Mouse (Mus musculus) ES-E14 (cell line): ENCODE measurements around the gene Mast2. TPM values are rescaled to one million over a fixed set of nuclear protein-coding genes. Genes with fewer than 3 reads are reported as not detected.

Experiments
- DNase-seq: peaks from one replicate; pipeline ENCODE4 v3.0.0-alpha.2; 2013; ENCODE audit warnings: low read depth, low spot score
- H3K27ac ChIP-seq: 2 replicates; pipeline ENCODE4 v1.5.1; 2012; ENCODE audit warnings: low read depth, mild to moderate bottlenecking, low read length, moderate library complexity, mixed read lengths; ENCODE audit not compliant: poor library complexity, insufficient read depth, severe bottlenecking
- H3K36me3 ChIP-seq: 2 replicates; pipeline ENCODE4 v1.6.1; 2012; ENCODE audit warnings: mild to moderate bottlenecking, low read length, moderate library complexity, mixed read lengths; ENCODE audit not compliant: control insufficient read depth, poor library complexity, insufficient read depth, severe bottlenecking
- H3K4me1 ChIP-seq, 2 experiments: fragments of 150-350 bp in 1 of 2; sonication (generic) in 1 of 2; 2 replicates each; pipeline ENCODE4 v1.6.1; 2012; ENCODE audit warnings: low read length in 2 of 2, mild to moderate bottlenecking in 1 of 2, mixed read lengths in 1 of 2; ENCODE audit not compliant: control insufficient read depth in 2 of 2, insufficient read depth in 2 of 2, poor library complexity in 1 of 2
- H3K4me3 ChIP-seq, 2 experiments: fragments of 150-350 bp in 1 of 2; sonication (generic) in 1 of 2; 2 replicates each; pipeline ENCODE4 v1.5.1; 2012; ENCODE audit warnings: low read length in 2 of 2, low read depth in 1 of 2, mild to moderate bottlenecking in 1 of 2, mixed read lengths in 1 of 2; ENCODE audit not compliant: insufficient read depth in 1 of 2, poor library complexity in 1 of 2, severe bottlenecking in 1 of 2
- H3K9ac ChIP-seq: 2 replicates; pipeline ENCODE4 v1.6.1; 2012; ENCODE audit warnings: low read depth, mild to moderate bottlenecking, low read length, mixed read lengths; ENCODE audit not compliant: poor library complexity, insufficient read depth, severe bottlenecking
- H3K9me3 ChIP-seq: fragments of 150-350 bp; sonication (generic); 2 replicates; pipeline ENCODE4 v1.6.1; 2012; ENCODE audit warnings: low read depth, mild to moderate bottlenecking, low read length; ENCODE audit not compliant: control insufficient read depth, insufficient read depth
- CHD2 ChIP-seq: IDR thresholded peaks from 2 replicates; pipeline ENCODE4 v1.6.1; 2014; ENCODE audit warnings: mild to moderate bottlenecking, low read depth, low read length, inconsistent platforms
- HCFC1 ChIP-seq: IDR thresholded peaks from 2 replicates; pipeline ENCODE4 v1.6.1; 2012; ENCODE audit warnings: low read length, inconsistent platforms, borderline replicate concordance; ENCODE audit not compliant: insufficient read depth
- MAFK ChIP-seq: IDR thresholded peaks from 2 replicates; pipeline ENCODE4 v1.6.1; 2014; ENCODE audit warnings: mild to moderate bottlenecking, low read depth, low read length, inconsistent platforms; ENCODE audit not compliant: insufficient read depth
- ZC3H11A ChIP-seq: IDR thresholded peaks from 2 replicates; pipeline ENCODE4 v1.6.1; 2012; ENCODE audit warnings: low read depth, mild to moderate bottlenecking, inconsistent platforms, low read length, borderline replicate concordance
- ZNF384 ChIP-seq: IDR thresholded peaks from 2 replicates; pipeline ENCODE4 v1.6.1; 2012; ENCODE audit warnings: low read depth, low read length, inconsistent platforms
- in situ Hi-C, 2 experiments: fragments of 600-800 bp; cut with MboI; formaldehyde crosslinking; loops; one replicate each; pipeline ENCODE4 v1.15.1; 2025; ENCODE audit warnings: low sequenced_read_pairs in 2 of 2, inconsistent platforms in 1 of 2; ENCODE audit not compliant: unreplicated experiment in 2 of 2
- total RNA-seq: library from RNA; depleted of rRNA; stranded (reverse); fragments of 300-350 nt; gene quantifications from 2 replicates; pipeline ENCODE4 v1.2.3, GENCODE M21; 2012

Gene Mast2
- total RNA-seq, 1 experiment = 28.4 TPM

DNA sequence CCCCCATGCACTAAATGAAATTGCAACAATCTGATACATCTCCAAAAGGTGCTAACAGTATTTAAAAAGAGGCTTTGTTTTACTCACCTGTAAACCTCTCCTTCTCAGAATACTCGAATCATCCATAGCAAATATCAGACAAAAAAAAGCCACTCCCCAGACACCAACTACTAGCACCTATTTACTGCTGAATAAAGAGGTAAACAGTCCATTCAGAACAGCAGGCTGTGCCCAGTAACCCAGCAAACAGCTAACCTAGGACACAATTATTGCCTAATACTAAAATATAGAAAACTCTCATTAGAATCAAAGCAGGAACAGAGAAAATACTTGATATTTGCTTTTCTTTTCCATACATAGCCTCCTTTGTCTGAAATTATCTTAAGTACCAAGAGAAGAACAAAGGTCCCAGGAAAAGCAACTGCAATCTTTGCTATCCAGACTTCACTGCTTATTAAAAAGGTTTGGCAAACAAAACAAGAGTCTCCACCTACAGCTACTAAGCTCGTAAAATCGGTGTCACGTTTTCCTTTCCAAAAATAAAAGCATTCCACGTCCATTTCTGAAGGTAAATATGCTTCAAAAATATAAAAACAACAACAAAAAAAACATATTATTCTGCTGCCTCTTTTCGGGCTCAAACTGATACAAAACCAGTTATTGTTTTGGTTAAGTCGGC, 58.6 kb downstream of the Mast2 start:
- Histone ChIP-seq H3K4me1 (no peaks in the 10 kb centered on the region; a peak in 1 of 4 replicates), H3K4me3 (no peak overlapping the region), H3K9me3 (no peaks in the 10 kb centered on the region), H3K36me3 (no peaks in the 10 kb centered on the region), H3K27ac (no peak overlapping the region), H3K9ac (no peak overlapping the region)
- TF ChIP-seq HCFC1 (no peak), MAFK (no peak), ZNF384 (no peak), ZC3H11A (no peak), CHD2 (no peak)
- DNase-seq = no peak
- in situ Hi-C loops = no loop called here

DNA sequence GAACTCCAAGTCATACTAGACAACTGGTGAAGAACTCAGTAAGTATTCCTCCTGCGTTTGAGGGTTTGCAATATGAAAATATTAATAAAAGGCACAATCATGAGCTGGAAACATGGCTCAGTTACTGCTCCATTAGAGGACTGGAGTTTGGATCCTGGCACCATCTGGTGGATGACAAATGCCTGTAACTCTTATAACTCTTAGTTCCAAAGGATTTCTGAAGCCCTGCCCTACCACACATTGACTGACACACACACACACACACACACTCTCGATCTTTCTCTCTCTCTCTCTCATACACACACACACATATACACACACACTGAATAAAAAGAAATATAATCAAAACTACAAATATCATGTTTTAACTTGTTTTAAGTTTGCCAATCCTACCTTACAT, 60.1 kb downstream of the Mast2 start:
- H3K4me1 ChIP-seq = no peaks in the 10 kb centered on the region; a peak in 2 of 4 replicates
- TF ChIP-seq MAFK = no peak
- TF ChIP-seq HCFC1 = no peak
- no peak for TF ChIP-seq CHD2
- H3K27ac ChIP-seq = no peak overlapping the region
- H3K36me3 ChIP-seq = no peaks in the 10 kb centered on the region
- DNase-seq = no peak
- in situ Hi-C loops = no loop called here
- H3K9ac ChIP-seq = no peak overlapping the region
- no peak overlapping the region for H3K4me3 ChIP-seq
- H3K9me3 ChIP-seq = no peaks in the 10 kb centered on the region

DNA sequence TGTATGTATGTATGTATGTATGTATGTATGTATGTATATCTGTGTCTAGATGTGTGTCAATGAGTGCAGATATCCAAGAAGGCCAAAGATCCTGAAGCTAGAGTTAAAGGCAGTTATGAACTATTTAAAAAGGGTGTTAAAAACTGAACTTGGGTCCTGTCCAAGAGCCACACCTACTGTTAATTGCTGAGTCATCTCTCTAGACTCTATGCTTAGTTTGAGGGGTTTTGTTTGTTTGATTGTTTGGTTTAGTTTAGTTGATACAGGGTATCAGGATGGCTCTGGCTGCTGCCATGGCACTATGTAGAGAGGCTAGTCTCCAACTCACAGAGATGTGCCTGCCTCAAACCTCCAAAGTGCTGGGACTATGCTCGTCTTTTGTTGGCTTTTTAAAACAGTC, 61.3 kb downstream of the Mast2 start:
- Histone ChIP-seq H3K27ac (no peak overlapping the region), H3K4me3 (no peak overlapping the region), H3K9ac (no peak overlapping the region), H3K36me3 (no peaks in the 10 kb centered on the region), H3K9me3 (no peaks in the 10 kb centered on the region), H3K4me1 (peaks cover 0 to 4% of the 10 kb centered on the region in 2 experiments)
- peak; percentile 82 for TF ChIP-seq MAFK
- TF ChIP-seq ZC3H11A = no peak
- DNase-seq = no peak
- in situ Hi-C loops = no loop called here

DNA sequence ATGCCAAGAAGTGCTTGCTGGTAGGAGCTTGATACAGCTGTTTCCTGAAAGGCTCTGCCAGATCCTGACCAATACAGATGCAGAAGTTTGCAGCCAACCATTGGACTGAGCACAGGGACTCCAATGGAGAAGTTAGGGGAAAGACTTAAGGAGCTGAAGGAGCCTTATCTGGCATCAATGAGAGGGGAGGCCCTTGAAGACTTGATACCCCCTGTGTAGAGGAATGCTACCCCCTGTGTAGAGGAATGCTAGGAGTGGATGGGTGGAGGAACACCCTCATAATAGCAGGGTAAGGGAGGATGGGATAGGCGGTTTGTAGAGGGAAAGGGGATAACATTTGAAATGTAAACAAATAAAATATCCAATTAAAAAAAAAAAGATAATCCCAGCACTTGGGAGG, 65.9 kb downstream of the Mast2 start:
- Histone ChIP-seq H3K9ac (no peak overlapping the region), H3K27ac (0 out of 2 replicates have a peak overlapping the region, but pooled peaks have one; percentile 4), H3K36me3 (no peaks in the 10 kb centered on the region), H3K4me3 (no peak overlapping the region), H3K9me3 (no peaks in the 10 kb centered on the region), H3K4me1 (peaks cover 0 to 4% of the 10 kb centered on the region in 2 experiments)
- TF ChIP-seq HCFC1 = no peak
- peak; percentile 33 for DNase-seq
- in situ Hi-C loops = no loop called here

- DNase-seq = no peak
- no peak overlapping the region for H3K27ac ChIP-seq
- TF ChIP-seq CHD2 (no peak), HCFC1 (no peak), ZNF384 (no peak), ZC3H11A (no peak), MAFK (no peak)
Measured at GRCm38 (mm10) chr4:116377973-116378667, 85.9 kb downstream of the Mast2 start.

More at GRCm38 (mm10) chr4:116377973-116378667, 85.9 kb downstream of the Mast2 start:
- Histone ChIP-seq H3K9me3 (no peaks in the 10 kb centered on the region), H3K4me1 (no peaks in the 10 kb centered on the region), H3K36me3 (no peaks in the 10 kb centered on the region), H3K4me3 (no peak overlapping the region), H3K9ac (no peak overlapping the region)
- in situ Hi-C loops = no loop called here
